Mouse (Mus musculus) lung, postnatal 10 days (tissue): Measurements from ENCODE around the gene Mvp.

Experiments used
- DNase-seq: peaks from one replicate; pipeline ENCODE4 v3.0.0; 2021

Gene Mvp

GRCm38 (mm10) chr7:126949793-126950646 is 64.4 kb downstream of the Mvp start, which contains the start of gene Sez6l2:
Gene Sez6l2, plus strand, starts transcription at chr7:126950563.
- DNase-seq: peak; percentile 93

DNA sequence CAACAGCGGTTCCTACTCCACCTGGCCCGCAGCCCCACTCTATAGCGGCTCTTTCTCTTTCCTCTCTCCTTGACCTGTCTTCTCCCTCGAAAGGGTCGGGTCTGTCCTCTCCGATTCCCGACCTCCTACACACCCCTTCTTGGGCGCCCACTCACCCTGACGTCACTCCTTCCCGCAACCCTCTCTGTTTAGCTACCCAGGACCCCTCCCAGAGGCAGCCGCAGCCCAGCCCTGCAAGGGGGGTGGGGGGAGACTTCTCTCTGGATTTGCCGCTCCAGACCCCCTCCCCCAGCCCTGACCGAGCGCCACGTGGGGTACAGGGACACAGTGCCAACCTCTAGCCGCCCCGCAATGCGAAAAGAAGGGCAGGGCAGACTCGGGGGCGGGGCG is 65.0 kb downstream of the Mvp start, which contains the start of gene Asphd1:
Asphd1 (minus strand) TSS at position 180 of the 390 bp plus-strand sequence.
- DNase-seq: no peak

- DNase-seq: no peak
These were observed 65.8 kb downstream of the Mvp start for GRCm38 (mm10) chr7:126948626-126949025.

DNA sequence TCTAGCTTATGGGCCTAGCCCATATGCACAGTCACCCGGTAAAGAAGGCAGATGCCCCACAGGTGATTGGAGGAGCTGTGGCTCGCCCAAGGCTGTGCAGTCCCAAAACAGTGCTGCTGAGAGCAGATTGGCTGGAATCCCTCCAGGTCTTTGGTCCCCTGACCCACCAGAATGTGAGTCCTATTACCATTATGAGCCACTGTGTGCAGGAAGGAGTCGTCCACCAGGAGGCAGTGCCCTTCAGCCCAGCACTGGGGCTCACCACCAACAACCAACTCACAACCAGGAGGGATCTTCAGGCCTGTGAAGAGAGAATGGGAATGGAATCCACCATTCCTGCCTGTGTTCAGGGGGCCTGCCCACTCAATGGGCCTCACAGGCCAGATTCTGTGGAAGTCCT is 67.9 kb downstream of the Mvp start:
- peak; percentile 65 for DNase-seq

DNA sequence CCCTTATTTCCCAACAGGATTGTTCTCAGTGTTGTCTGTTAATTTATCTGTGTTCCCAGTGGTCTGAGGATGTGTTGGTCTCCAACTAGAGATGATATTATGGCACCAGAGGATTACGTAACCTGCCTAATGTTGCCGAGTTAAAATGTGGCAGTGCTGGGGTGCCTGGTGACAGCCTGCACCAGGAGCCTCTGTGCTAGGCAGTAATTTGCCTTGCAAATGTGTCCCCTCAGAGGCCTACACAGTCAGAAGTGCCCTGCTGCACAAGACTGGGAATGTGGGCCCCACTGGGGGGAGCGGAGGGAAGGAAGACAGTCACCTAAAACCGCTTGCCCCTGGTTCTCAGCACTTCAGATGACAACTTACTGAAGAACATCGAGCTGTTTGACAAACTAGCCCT is 72.6 kb downstream of the Mvp start:
- DNase-seq: no peak

GRCm38 (mm10) chr7:126941171-126941570 is 73.2 kb downstream of the Mvp start:
- DNase-seq: no peak
